Mouse (Mus musculus): ENCODE measurements at regions not wholly inside any gene's neighbourhood (a gene's known extent, or its start where the extent isn't known, plus 50 kb on each side); places are given as distances from the start of the nearest gene placed in this dataset.

GRCm38 (mm10) chr2:160421216-160421911 is 54.5 kb upstream of the Mafb start:
- H3K36me3 ChIP-seq (ENCODE audit: control insufficient read depth, insufficient read depth, low read length): no peaks in the 10 kb centered on the region
- ATAC-seq (ENCODE audit: low FRiP score) (no peak), DNase-seq (ENCODE audit: low spot score) (peak; percentile 18)
- WGBS: 26% methylated on average over 13 of the region's 13 CpGs
- no peak overlapping the region for H3K4me3 ChIP-seq (ENCODE audit: low read depth, low read length)
- peaks cover 5% of the 10 kb centered on the region; the same call in 1 of the 2 replicates for H3K4me1 ChIP-seq (replicated peaks; ENCODE audit: control insufficient read depth, insufficient read depth, low read length)
- no peaks in the 10 kb centered on the region for H3K9me3 ChIP-seq (ENCODE audit: control insufficient read depth, low read length)
- H3K27me3 ChIP-seq (ENCODE audit: control insufficient read depth, insufficient read depth, low read length): no peaks in the 10 kb centered on the region
- H3K27ac ChIP-seq (ENCODE audit: low read depth, low read length): no peak overlapping the region
- H3K4me2 ChIP-seq (replicated peaks; ENCODE audit: low read depth, low read length): no peak overlapping the region
- H3K9ac ChIP-seq (ENCODE audit: low read depth, low read length): no peak overlapping the region

GRCm38 (mm10) chr2:160424491-160424890 is 57.6 kb upstream of the Mafb start:
- no peaks in the 10 kb centered on the region for H3K36me3 ChIP-seq (ENCODE audit: control insufficient read depth, insufficient read depth, low read length)
- DNase-seq (ENCODE audit: low spot score) (no peak), ATAC-seq (ENCODE audit: low FRiP score) (no peak)
- H3K27ac ChIP-seq (ENCODE audit: low read depth, low read length): no peak overlapping the region
- no peak overlapping the region for H3K9ac ChIP-seq (ENCODE audit: low read depth, low read length)
- no peak overlapping the region for H3K4me2 ChIP-seq (replicated peaks; ENCODE audit: low read depth, low read length)
- no peaks in the 10 kb centered on the region for H3K9me3 ChIP-seq (ENCODE audit: control insufficient read depth, low read length)
- no peak overlapping the region for H3K4me3 ChIP-seq (ENCODE audit: low read depth, low read length)
- 0 out of 2 replicates have a peak, but pooled peaks cover 2% of the 10 kb centered on the region for H3K27me3 ChIP-seq (ENCODE audit: control insufficient read depth, insufficient read depth, low read length)
- WGBS: 89% methylated on average over 7 of the region's 7 CpGs
- H3K4me1 ChIP-seq (replicated peaks; ENCODE audit: control insufficient read depth, insufficient read depth, low read length): peaks cover 5% of the 10 kb centered on the region; the same call in 1 of the 2 replicates

DNA sequence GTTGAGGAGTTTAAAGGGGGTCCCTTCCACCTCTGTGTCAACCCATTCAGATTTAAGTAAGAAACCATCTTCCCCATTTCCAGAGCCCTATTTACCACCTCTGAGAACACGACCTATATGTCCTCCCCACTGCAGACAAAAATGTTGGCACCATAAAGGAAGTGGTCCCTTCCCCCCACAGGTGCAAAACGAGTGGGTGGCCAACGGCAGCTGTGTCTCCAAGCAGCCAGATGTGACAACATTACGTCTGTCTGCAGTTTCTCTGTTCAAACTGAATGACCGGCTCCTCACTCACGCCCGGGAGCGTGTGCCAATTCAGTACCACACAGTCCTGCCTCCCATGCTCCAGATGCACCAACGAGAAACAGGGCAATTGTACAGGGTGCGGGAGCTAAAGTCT is 60.6 kb upstream of the Mafb start:
- H3K36me3 ChIP-seq (ENCODE audit: control insufficient read depth, insufficient read depth, low read length): no peaks in the 10 kb centered on the region
- no peaks in the 10 kb centered on the region for H3K4me1 ChIP-seq (replicated peaks; ENCODE audit: control insufficient read depth, insufficient read depth, low read length)
- no peak overlapping the region for H3K9ac ChIP-seq (ENCODE audit: low read depth, low read length)
- DNase-seq (ENCODE audit: low spot score): no peak
- ATAC-seq (ENCODE audit: low FRiP score): no peak
- no peak overlapping the region for H3K27ac ChIP-seq (ENCODE audit: low read depth, low read length)
- 0 out of 2 replicates have a peak, but pooled peaks cover 2% of the 10 kb centered on the region for H3K27me3 ChIP-seq (ENCODE audit: control insufficient read depth, insufficient read depth, low read length)
- H3K9me3 ChIP-seq (ENCODE audit: control insufficient read depth, low read length): no peaks in the 10 kb centered on the region
- H3K4me2 ChIP-seq (replicated peaks; ENCODE audit: low read depth, low read length): no peak overlapping the region
- WGBS: 67% methylated on average over 10 of the region's 10 CpGs
- no peak overlapping the region for H3K4me3 ChIP-seq (ENCODE audit: low read depth, low read length)

DNA sequence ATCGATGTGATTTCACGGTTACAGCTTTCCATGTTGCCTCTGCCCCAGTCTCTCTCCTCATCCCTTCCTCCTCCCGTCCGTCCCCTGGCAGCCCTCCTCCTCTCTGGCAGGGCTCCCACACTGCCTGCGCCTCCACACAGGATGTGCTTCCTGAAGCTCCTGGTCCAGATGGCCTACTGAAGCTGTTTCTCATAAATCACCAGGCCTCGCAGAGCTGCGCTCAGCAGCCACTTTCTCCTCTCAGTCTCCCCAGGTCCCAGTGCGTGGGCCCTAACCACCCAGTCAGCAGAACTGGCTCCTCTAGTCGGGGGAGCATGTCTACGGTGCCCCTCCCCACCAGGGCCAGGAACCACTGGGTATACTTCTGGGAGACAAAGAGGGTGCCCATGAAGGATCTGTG is 66.4 kb upstream of the Mafb start:
- Histone ChIP-seq H3K27me3 (ENCODE audit: control insufficient read depth, insufficient read depth, low read length) (no peaks in the 10 kb centered on the region), H3K27ac (ENCODE audit: low read depth, low read length) (no peak overlapping the region), H3K9ac (ENCODE audit: low read depth, low read length) (no peak overlapping the region), H3K9me3 (ENCODE audit: control insufficient read depth, low read length) (no peaks in the 10 kb centered on the region), H3K4me3 (ENCODE audit: low read depth, low read length) (no peak overlapping the region), H3K36me3 (ENCODE audit: control insufficient read depth, insufficient read depth, low read length) (no peaks in the 10 kb centered on the region), H3K4me1 (replicated peaks; ENCODE audit: control insufficient read depth, insufficient read depth, low read length) (no peaks in the 10 kb centered on the region), H3K4me2 (replicated peaks; ENCODE audit: low read depth, low read length) (no peak overlapping the region)
- WGBS: 82% methylated on average over 9 of the region's 10 CpGs
- DNase-seq (ENCODE audit: low spot score) (no peak), ATAC-seq (ENCODE audit: low FRiP score) (no peak)

DNA sequence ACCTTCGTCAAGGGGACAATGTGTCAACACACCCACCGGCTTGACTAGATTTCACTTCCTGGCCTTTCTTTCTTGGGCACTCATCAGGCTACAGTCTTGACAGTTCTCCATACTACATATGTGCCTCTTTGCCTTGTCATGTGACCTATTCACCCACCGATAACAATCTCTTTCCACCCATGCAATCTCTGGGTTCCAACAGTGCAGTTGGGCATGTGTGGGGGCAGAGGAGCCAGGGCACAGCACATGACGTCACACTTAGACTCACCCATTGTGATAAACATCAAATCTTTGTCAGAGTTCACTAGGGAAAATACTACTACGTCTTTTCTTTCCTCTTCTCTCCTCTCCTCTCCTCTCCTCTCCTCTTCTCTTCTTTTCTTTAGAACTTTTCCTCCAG is 67.8 kb upstream of the Mafb start:
- WGBS: 89% methylated on average over 5 of the region's 5 CpGs

DNA sequence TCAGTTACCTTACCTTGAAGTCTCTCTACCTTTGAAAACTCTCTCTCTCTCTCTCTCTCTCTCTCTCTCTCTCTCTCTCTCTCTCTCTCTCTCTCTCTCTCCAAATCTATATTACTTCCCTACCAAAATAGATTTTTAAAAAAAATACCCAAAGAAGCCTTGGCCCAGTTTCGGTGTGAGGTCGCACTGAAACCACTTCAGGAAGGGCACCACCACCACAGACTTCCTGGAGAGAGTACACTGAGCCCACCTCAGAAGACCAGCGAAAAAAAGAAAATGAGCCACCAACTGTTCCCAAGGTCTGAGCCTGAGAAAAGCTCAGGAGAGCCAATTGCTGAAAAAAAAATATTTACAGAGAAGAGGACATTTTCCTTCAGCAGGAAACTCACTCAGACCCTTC is 68.8 kb upstream of the Mafb start:
- ATAC-seq (ENCODE audit: low FRiP score) (no peak), DNase-seq (ENCODE audit: low spot score) (no peak)
- WGBS: 87% methylated on average over 3 of the region's 3 CpGs

More for the DNA sequence above, 67.8 kb upstream of the Mafb start:
- no peak for ATAC-seq (ENCODE audit: low FRiP score)
- no peak overlapping the region for H3K9ac ChIP-seq (ENCODE audit: low read depth, low read length)
- H3K4me1 ChIP-seq (replicated peaks; ENCODE audit: control insufficient read depth, insufficient read depth, low read length): no peaks in the 10 kb centered on the region
- H3K27ac ChIP-seq (ENCODE audit: low read depth, low read length): no peak overlapping the region
- H3K27me3 ChIP-seq (ENCODE audit: control insufficient read depth, insufficient read depth, low read length): no peaks in the 10 kb centered on the region
- H3K4me3 ChIP-seq (ENCODE audit: low read depth, low read length): no peak overlapping the region
- H3K9me3 ChIP-seq (ENCODE audit: control insufficient read depth, low read length): no peaks in the 10 kb centered on the region
- H3K4me2 ChIP-seq (replicated peaks; ENCODE audit: low read depth, low read length): no peak overlapping the region
- no peaks in the 10 kb centered on the region for H3K36me3 ChIP-seq (ENCODE audit: control insufficient read depth, insufficient read depth, low read length)
- DNase-seq (ENCODE audit: low spot score): no peak

GRCm38 (mm10) chr2:160439028-160439427 is 72.2 kb upstream of the Mafb start:
- Histone ChIP-seq H3K4me2 (replicated peaks; ENCODE audit: low read depth, low read length) (no peak overlapping the region), H3K27ac (ENCODE audit: low read depth, low read length) (no peak overlapping the region), H3K4me3 (ENCODE audit: low read depth, low read length) (no peak overlapping the region), H3K27me3 (ENCODE audit: control insufficient read depth, insufficient read depth, low read length) (no peaks in the 10 kb centered on the region), H3K4me1 (replicated peaks; ENCODE audit: control insufficient read depth, insufficient read depth, low read length) (no peaks in the 10 kb centered on the region), H3K9ac (ENCODE audit: low read depth, low read length) (no peak overlapping the region), H3K9me3 (ENCODE audit: control insufficient read depth, low read length) (no peaks in the 10 kb centered on the region), H3K36me3 (ENCODE audit: control insufficient read depth, insufficient read depth, low read length) (no peaks in the 10 kb centered on the region)
- DNase-seq (ENCODE audit: low spot score) (no peak), ATAC-seq (ENCODE audit: low FRiP score) (no peak)
- 93% methylated on average over 2 of the region's 2 CpGs for WGBS

More for the DNA sequence above, 68.8 kb upstream of the Mafb start:
- Histone ChIP-seq H3K9me3 (ENCODE audit: control insufficient read depth, low read length) (no peaks in the 10 kb centered on the region), H3K27me3 (ENCODE audit: control insufficient read depth, insufficient read depth, low read length) (no peaks in the 10 kb centered on the region), H3K4me1 (replicated peaks; ENCODE audit: control insufficient read depth, insufficient read depth, low read length) (no peaks in the 10 kb centered on the region), H3K36me3 (ENCODE audit: control insufficient read depth, insufficient read depth, low read length) (no peaks in the 10 kb centered on the region), H3K9ac (ENCODE audit: low read depth, low read length) (no peak overlapping the region), H3K4me2 (replicated peaks; ENCODE audit: low read depth, low read length) (no peak overlapping the region), H3K4me3 (ENCODE audit: low read depth, low read length) (no peak overlapping the region), H3K27ac (ENCODE audit: low read depth, low read length) (no peak overlapping the region)

DNA sequence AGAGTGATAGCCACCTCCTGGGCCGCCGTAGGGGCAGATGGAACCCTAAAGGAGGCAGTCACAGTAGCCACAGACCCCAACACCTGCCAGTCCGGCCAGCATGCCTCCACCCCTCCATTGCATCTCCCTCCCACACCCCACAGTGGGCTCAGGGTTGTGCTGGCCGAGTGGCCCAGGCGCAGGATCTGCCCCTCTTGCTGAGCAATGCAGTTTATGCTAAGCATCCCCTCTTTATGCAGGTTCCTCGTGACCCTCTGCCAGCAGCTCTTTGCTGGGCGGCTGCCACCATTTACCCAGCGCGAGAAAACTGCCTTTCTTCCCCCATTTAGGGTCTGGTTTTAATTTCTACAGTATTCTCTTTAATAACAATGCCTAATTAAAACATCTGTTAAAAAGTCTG is 73.4 kb upstream of the Mafb start:
- no peak overlapping the region for H3K4me2 ChIP-seq (replicated peaks; ENCODE audit: low read depth, low read length)
- no peaks in the 10 kb centered on the region for H3K4me1 ChIP-seq (replicated peaks; ENCODE audit: control insufficient read depth, insufficient read depth, low read length)
- no peak overlapping the region for H3K9ac ChIP-seq (ENCODE audit: low read depth, low read length)
- no peak overlapping the region for H3K4me3 ChIP-seq (ENCODE audit: low read depth, low read length)
- no peaks in the 10 kb centered on the region for H3K9me3 ChIP-seq (ENCODE audit: control insufficient read depth, low read length)
- DNase-seq (ENCODE audit: low spot score) (no peak), ATAC-seq (ENCODE audit: low FRiP score) (no peak)
- no peak overlapping the region for H3K27ac ChIP-seq (ENCODE audit: low read depth, low read length)
- H3K36me3 ChIP-seq (ENCODE audit: control insufficient read depth, insufficient read depth, low read length): no peaks in the 10 kb centered on the region
- H3K27me3 ChIP-seq (ENCODE audit: control insufficient read depth, insufficient read depth, low read length): no peaks in the 10 kb centered on the region
- WGBS: 85% methylated on average over 9 of the region's 9 CpGs

DNA sequence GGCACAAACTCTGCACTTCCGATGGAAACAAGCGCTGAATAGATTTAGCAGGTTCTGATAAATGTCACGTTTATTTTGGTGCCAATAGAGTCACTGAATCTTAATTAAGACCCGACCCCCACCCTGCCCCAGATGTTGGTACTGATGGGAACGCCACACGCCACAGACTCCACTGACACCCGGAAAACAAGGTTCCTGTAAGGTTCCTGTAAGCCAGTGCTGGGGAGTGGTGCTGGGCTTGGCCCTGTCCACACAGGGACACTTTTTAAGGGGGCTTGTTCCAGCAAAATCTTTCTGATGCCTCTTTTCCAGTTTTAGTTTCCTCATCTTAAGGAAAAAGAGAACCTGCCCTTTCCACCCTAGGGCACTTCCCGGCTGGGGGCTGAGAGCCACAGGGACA is 84.2 kb upstream of the Mafb start:
- no peak overlapping the region for H3K9ac ChIP-seq (ENCODE audit: low read depth, low read length)
- 12% methylated on average over 8 of the region's 8 CpGs for WGBS
- DNase-seq (ENCODE audit: low spot score) (no peak), ATAC-seq (ENCODE audit: low FRiP score) (peak; percentile 65)
- H3K4me2 ChIP-seq (replicated peaks; ENCODE audit: low read depth, low read length): peak overlapping the region; percentile 60
- no peaks in the 10 kb centered on the region for H3K4me1 ChIP-seq (replicated peaks; ENCODE audit: control insufficient read depth, insufficient read depth, low read length)
- no peak overlapping the region; the same call in 1 of the 2 replicates for H3K4me3 ChIP-seq (ENCODE audit: low read depth, low read length)
- H3K36me3 ChIP-seq (ENCODE audit: control insufficient read depth, insufficient read depth, low read length): no peaks in the 10 kb centered on the region
- no peaks in the 10 kb centered on the region; the same call in 1 of the 2 replicates for H3K27me3 ChIP-seq (ENCODE audit: control insufficient read depth, insufficient read depth, low read length)
- H3K9me3 ChIP-seq (ENCODE audit: control insufficient read depth, low read length): no peaks in the 10 kb centered on the region
- H3K27ac ChIP-seq (ENCODE audit: low read depth, low read length): peak overlapping the region; percentile 30; the same call in 1 of the 2 replicates
